Mouse (Mus musculus): ENCODE measurements at regions not wholly inside any gene's neighbourhood (a gene's known extent, or its start where the extent isn't known, plus 50 kb on each side); places are given as distances from the start of the nearest gene placed in this dataset.

- TF ChIP-seq CTCF (IDR thresholded peaks at IDR 0.05; ENCODE audit: low read depth, low read length) (no peak), POLR2A (IDR thresholded peaks at IDR 0.05; ENCODE audit: extremely low read depth, insufficient read depth, low read length) (no peak)
These were observed 205.3 kb upstream of the Isl1 start for GRCm38 (mm10) chr13:116514640-116515311.

Measured in liver, adult 2 months (tissue).